Mouse (Mus musculus): ENCODE results near the gene Dusp22. TPM values are rescaled to one million over a fixed set of nuclear protein-coding genes. Genes with fewer than 3 reads are reported as not detected.

The Dusp22 gene
- total RNA-seq, 2 experiments from 2014 or later, result 29.0 to 31.4 TPM

GRCm38 (mm10) chr13:30714552-30714951 lies 54.8 kb downstream of the Dusp22 start:
- DNase-seq (ENCODE audit: low spot score in 2 of 2), result no peak

- DNase-seq (ENCODE audit: low spot score in 2 of 2), result no peak
Measured at GRCm38 (mm10) chr13:30715060-30715459, 55.3 kb downstream of the Dusp22 start.

GRCm38 (mm10) chr13:30715573-30715972 lies 55.8 kb downstream of the Dusp22 start:
- no peak for DNase-seq (ENCODE audit: low spot score in 2 of 2)

- no peak for DNase-seq (ENCODE audit: low spot score in 2 of 2)
Measured at GRCm38 (mm10) chr13:30716611-30717010, 56.8 kb downstream of the Dusp22 start.

GRCm38 (mm10) chr13:30722601-30723000 lies 62.8 kb downstream of the Dusp22 start:
- DNase-seq (ENCODE audit: low spot score in 2 of 2), result no peak

- DNase-seq (ENCODE audit: low spot score in 2 of 2), result no peak
Measured at GRCm38 (mm10) chr13:30723258-30723657, 63.5 kb downstream of the Dusp22 start.

GRCm38 (mm10) chr13:30723858-30724257 lies 64.1 kb downstream of the Dusp22 start:
- no peak for DNase-seq (ENCODE audit: low spot score in 2 of 2)

- no peak for DNase-seq (ENCODE audit: low spot score in 2 of 2)
Measured at GRCm38 (mm10) chr13:30724691-30725271, 65.0 kb downstream of the Dusp22 start.

GRCm38 (mm10) chr13:30726879-30727278 lies 67.1 kb downstream of the Dusp22 start:
- DNase-seq (ENCODE audit: low spot score in 2 of 2), result no peak

GRCm38 (mm10) chr13:30728155-30728554 lies 68.4 kb downstream of the Dusp22 start:
- DNase-seq (ENCODE audit: low spot score in 2 of 2), result no peak

GRCm38 (mm10) chr13:30729245-30729644 lies 69.4 kb downstream of the Dusp22 start:
- DNase-seq (ENCODE audit: low spot score in 2 of 2), result no peak

- DNase-seq (ENCODE audit: low spot score in 2 of 2), result no peak
Measured at GRCm38 (mm10) chr13:30730104-30730793, 70.5 kb downstream of the Dusp22 start.

- DNase-seq (ENCODE audit: low spot score in 2 of 2), result no peak
Measured at GRCm38 (mm10) chr13:30732709-30733445, 73.1 kb downstream of the Dusp22 start.

GRCm38 (mm10) chr13:30736721-30737120 lies 76.9 kb downstream of the Dusp22 start:
- DNase-seq (ENCODE audit: low spot score in 2 of 2), result no peak

- DNase-seq (ENCODE audit: low spot score in 2 of 2), result no peak
Measured at GRCm38 (mm10) chr13:30737257-30737656, 77.5 kb downstream of the Dusp22 start.

GRCm38 (mm10) chr13:30738310-30738840 lies 78.6 kb downstream of the Dusp22 start:
- DNase-seq (ENCODE audit: low spot score in 2 of 2), result no peak

- DNase-seq (ENCODE audit: low spot score in 2 of 2), result no peak
Measured at GRCm38 (mm10) chr13:30741172-30741571, 81.4 kb downstream of the Dusp22 start.

- DNase-seq (ENCODE audit: low spot score in 2 of 2), result no peak
Measured at GRCm38 (mm10) chr13:30742411-30742970, 82.7 kb downstream of the Dusp22 start.

GRCm38 (mm10) chr13:30745121-30745520 lies 85.3 kb downstream of the Dusp22 start:
- no peak for DNase-seq (ENCODE audit: low spot score in 2 of 2)

- no peak for DNase-seq (ENCODE audit: low spot score in 2 of 2)
Measured at GRCm38 (mm10) chr13:30747068-30747467, 87.3 kb downstream of the Dusp22 start.

- no peak for DNase-seq (ENCODE audit: low spot score in 2 of 2)
Measured at GRCm38 (mm10) chr13:30747504-30747903, 87.7 kb downstream of the Dusp22 start.

- no peak for DNase-seq (ENCODE audit: low spot score in 2 of 2)
Measured at GRCm38 (mm10) chr13:30748321-30748720, 88.5 kb downstream of the Dusp22 start.

Data from left cerebral cortex, adult 18-20 months (tissue).